Mouse (Mus musculus) midbrain, embryonic 11.5 days (tissue): ENCODE measurements around the gene Rpl14. TPM values are rescaled to one million over a fixed set of nuclear protein-coding genes. Genes with fewer than 3 reads are reported as not detected.

Experiments
- ATAC-seq: fragments of 200-750 bp; cut with Nextera tagmentation; 2 replicates; pipeline ENCODE4 v1.8.0; 2017; ENCODE audit warnings: moderate TSS enrichment, moderate library complexity; ENCODE audit not compliant: low FRiP score
- DNase-seq: peaks from one replicate; pipeline ENCODE4 v3.0.0; 2015; ENCODE audit warnings: low spot score; ENCODE audit errors: missing footprints
- H3K27ac ChIP-seq: fragments of 300-500 bp; sonication (generic); 2 replicates; pipeline ENCODE4 v1.5.1; 2014; ENCODE audit warnings: low read depth, low read length
- H3K27me3 ChIP-seq: fragments of 300-500 bp; sonication (generic); 2 replicates; pipeline ENCODE4 v1.6.1; 2014; ENCODE audit warnings: mild to moderate bottlenecking, low read length, moderate library complexity, mixed read lengths; ENCODE audit not compliant: control insufficient read depth, insufficient read depth
- H3K36me3 ChIP-seq: fragments of 300-500 bp; sonication (generic); 2 replicates; pipeline ENCODE4 v1.6.1; 2014; ENCODE audit warnings: mild to moderate bottlenecking, low read length, moderate library complexity, mixed read lengths; ENCODE audit not compliant: control insufficient read depth, insufficient read depth
- H3K4me1 ChIP-seq: fragments of 300-500 bp; sonication (generic); 2 replicates; pipeline ENCODE4 v1.6.1; 2014; ENCODE audit warnings: low read length; ENCODE audit not compliant: control insufficient read depth, insufficient read depth
- H3K4me2 ChIP-seq: fragments of 300-500 bp; sonication (generic); 2 replicates; pipeline ENCODE4 v1.6.1; 2014; ENCODE audit warnings: mild to moderate bottlenecking, moderate library complexity
- H3K4me3 ChIP-seq: fragments of 300-500 bp; sonication (generic); 2 replicates; pipeline ENCODE4 v1.5.1; 2014; ENCODE audit warnings: low read depth, low read length
- H3K9ac ChIP-seq: fragments of 300-500 bp; sonication (generic); 2 replicates; pipeline ENCODE4 v1.6.1; 2014; ENCODE audit warnings: low read length
- H3K9me3 ChIP-seq: fragments of 300-500 bp; sonication (generic); 2 replicates; pipeline ENCODE4 v1.6.1; 2016; ENCODE audit warnings: low read length; ENCODE audit not compliant: control insufficient read depth
- WGBS: fragments of 180-500 bp; shearing (Covaris S2); extraction: QIAGEN DNeasy Blood & Tissue Kit; methylation state at CpG from one replicate; pipeline ENCODE4 v1.1.7; 2014; 5-methylcytosine and 5-hydroxymethylcytosine counted together
- polyA plus RNA-seq: library from polyadenylated mRNA; unstranded; fragments of >200 nt; fragmentation: Nextera tagmentation; extraction: Ambion mirVana; gene quantifications from 2 replicates; pipeline ENCODE4 v1.2.1, GENCODE M21; 2014

Rpl14 gene
- polyA plus RNA-seq, 1 experiment from 2014 or later, result 871 TPM

DNA sequence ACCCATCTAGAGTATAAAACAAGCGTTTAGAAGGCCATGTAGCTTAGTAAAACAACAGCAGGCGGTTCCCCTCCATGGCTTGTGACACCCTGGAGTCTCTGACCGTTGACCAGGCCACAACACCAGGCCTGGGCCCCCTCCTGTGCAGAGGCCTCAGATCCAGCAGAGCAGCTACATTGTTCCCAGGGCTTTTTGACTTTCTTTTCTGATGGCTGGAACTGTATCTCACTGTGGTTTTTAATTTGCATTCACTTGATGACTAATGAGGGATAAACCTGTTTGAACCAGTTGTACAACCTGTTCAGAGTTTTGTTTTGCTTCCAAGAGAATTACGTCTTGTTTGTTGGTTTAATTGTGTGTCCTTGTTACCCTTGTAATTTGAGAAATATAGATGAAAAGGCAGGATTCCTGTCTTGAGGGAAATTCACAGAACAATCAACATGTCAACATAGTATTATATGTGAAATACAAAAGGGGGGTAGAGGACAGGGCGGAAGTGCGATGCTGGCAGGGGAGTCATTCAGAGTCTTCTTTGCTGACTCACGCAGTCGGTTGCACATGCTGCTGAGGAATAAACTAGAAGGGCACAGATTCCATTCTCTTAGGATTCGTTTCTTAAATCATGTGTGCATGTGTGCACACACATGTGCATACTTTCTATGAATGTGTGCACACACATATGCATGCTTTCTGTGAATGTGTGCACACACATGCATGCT, 22.3 kb downstream of the Rpl14 start:
- Histone ChIP-seq H3K9me3 (no peaks in the 10 kb centered on the region), H3K4me3 (no peak overlapping the region), H3K9ac (no peak overlapping the region), H3K27me3 (no peaks in the 10 kb centered on the region), H3K27ac (no peak overlapping the region), H3K4me1 (no peaks in the 10 kb centered on the region), H3K4me2 (no peak overlapping the region), H3K36me3 (no peaks in the 10 kb centered on the region)
- DNase-seq, result peak; percentile 54
- no peak for ATAC-seq
- 48% methylated on average over 9 of the region's 9 CpGs for WGBS

DNA sequence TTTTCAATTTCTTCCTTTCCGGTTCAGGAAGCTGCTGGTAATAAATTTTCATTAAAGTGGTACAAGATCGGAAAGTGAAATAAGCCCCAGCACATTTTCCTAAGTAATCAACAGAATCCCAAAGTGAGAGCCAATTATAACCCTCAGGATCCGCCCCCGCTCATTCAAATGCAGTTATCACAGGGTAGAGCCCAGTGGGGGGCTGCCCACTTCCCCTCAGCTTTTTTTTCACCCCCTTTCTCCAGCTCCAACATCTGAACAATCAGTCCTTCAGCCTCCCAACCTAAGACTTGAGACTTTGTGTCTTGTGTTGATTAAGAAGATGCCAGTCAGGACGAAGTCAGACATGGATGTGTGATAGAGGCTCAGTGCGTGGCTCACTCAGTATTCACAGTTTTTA, 23.6 kb downstream of the Rpl14 start:
- whole genome bisulfite sequencing, result 62% methylated on average over 6 of the region's 6 CpGs
- ATAC-seq, result no peak
- H3K27ac ChIP-seq, result no peak overlapping the region

DNA sequence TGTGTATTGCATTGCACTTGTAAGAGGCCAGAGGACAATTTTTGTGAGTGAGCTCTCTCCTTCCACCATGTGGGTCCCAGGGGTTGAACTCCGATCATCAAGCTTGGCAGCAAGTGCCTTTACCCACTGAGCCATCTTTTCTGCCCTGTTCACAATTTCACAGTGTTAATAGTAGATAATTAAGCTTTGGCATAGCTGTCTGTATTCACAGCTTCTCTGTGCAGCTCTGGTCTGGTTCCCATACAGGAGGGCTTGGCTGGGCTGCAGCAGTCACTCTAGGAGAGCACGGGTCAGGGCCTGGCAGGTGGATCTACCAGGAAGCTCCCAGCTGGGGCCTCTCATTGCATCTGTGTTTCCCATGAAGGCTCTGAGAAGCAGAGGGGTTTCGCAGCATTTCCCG, 24.1 kb downstream of the Rpl14 start:
- Histone ChIP-seq H3K9ac (no peak overlapping the region), H3K4me2 (no peak overlapping the region), H3K36me3 (no peaks in the 10 kb centered on the region), H3K4me3 (no peak overlapping the region), H3K27me3 (no peaks in the 10 kb centered on the region), H3K9me3 (no peaks in the 10 kb centered on the region), H3K27ac (no peak overlapping the region), H3K4me1 (no peaks in the 10 kb centered on the region)
- DNase-seq (no peak), ATAC-seq (no peak)
- 80% methylated on average over 4 of the region's 4 CpGs for WGBS

More for the DNA sequence above, 23.6 kb downstream of the Rpl14 start:
- Histone ChIP-seq H3K4me2 (no peak overlapping the region), H3K27me3 (no peaks in the 10 kb centered on the region), H3K36me3 (no peaks in the 10 kb centered on the region), H3K9ac (no peak overlapping the region), H3K4me1 (no peaks in the 10 kb centered on the region), H3K4me3 (no peak overlapping the region), H3K9me3 (no peaks in the 10 kb centered on the region)
- DNase-seq, result no peak

DNA sequence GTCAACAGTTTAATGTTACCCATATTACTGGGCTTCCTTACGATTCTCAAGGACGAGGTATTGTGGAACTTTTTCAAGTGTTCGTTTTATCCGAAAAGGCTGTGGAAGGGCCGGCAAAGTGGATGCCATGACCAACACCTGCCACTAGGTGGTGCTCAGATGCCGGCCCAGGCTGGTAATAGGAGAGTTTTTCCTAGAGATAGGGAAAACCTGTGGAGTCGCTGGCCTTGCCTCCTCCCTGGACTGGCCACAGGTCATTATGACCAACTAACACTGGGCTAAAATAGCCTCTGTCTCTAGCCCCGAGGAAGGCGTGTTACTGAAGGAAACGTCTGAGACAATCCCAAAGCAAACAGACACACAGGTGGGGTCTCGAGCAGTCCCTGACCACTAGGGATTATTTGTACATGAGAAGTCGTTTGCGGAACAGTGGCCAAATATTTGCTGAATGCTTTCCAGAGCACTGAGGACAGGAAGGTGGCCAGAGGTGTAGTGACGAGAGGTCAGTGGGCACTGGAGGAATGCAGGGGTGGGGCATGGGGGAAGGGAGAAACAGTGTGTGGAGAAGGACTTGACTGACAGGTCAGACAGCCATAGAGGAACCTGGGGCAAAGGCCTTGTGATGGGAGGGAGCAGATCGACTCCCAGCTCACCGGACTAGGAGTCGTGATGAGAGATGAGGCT, 30.4 kb downstream of the Rpl14 start:
- no peak overlapping the region for H3K4me3 ChIP-seq
- DNase-seq (peak; percentile 99), ATAC-seq (peak; percentile 64)
- no peaks in the 10 kb centered on the region for H3K36me3 ChIP-seq
- no peaks in the 10 kb centered on the region for H3K9me3 ChIP-seq
- no peak overlapping the region for H3K4me2 ChIP-seq
- no peak overlapping the region for H3K9ac ChIP-seq
- peaks cover 21% of the 10 kb centered on the region for H3K4me1 ChIP-seq
- H3K27ac ChIP-seq, result no peak overlapping the region
- no peaks in the 10 kb centered on the region for H3K27me3 ChIP-seq
- WGBS, result 25% methylated on average over 17 of the region's 17 CpGs

DNA sequence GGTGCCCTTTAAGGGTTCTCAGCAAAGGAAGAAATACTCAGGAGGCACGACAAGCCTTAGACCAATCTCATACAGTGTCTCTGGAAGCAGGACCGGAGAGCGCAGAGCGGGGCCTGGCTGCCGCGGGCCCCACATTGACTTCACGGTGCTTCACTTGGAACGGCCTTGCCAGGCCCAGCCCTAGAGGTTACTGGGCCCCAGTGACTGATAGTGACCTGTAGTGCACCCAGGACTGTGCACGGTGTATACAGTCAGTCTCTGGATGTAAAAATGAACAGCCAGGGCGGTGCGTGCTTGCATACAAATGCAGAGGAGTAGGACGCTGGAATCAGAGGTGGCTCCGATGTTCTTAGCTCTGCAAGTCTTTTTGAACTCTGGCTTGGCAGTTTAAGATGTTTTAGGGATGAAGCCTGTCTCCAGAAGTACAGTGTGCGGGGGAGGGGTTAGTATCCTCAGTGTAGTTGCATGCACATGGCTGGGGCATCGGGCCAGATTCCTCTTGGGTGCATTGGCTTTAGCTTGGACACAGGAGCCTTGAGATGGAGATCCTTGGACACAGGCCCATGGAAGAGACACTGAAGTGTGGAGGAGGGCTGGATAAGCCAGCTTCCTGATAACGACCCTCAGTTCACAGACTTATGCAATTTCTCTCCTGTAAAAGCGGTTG, 31.1 kb downstream of the Rpl14 start:
- peak overlapping the region; percentile 24; the same call in 1 of the 2 replicates for H3K4me2 ChIP-seq
- H3K9ac ChIP-seq, result no peak overlapping the region; the same call in none of the 2 replicates
- peaks cover 21% of the 10 kb centered on the region for H3K4me1 ChIP-seq
- H3K4me3 ChIP-seq, result no peak overlapping the region
- H3K27me3 ChIP-seq, result no peaks in the 10 kb centered on the region
- H3K36me3 ChIP-seq, result no peaks in the 10 kb centered on the region
- no peak overlapping the region for H3K27ac ChIP-seq
- peak; percentile 46 for ATAC-seq
- 49% methylated on average over 17 of the region's 17 CpGs for WGBS
- peaks cover under 1% of the 10 kb centered on the region for H3K9me3 ChIP-seq
- no peak for DNase-seq

- WGBS, result 2% methylated on average over 23 of the region's 23 CpGs
- H3K9ac ChIP-seq, result peak overlapping the region; percentile 37
Observed at GRCm38 (mm10) chr9:120602839-120603511, 31.7 kb downstream of the Rpl14 start.

GRCm38 (mm10) chr9:120603512-120603908, 32.3 kb downstream of the Rpl14 start:
- Histone ChIP-seq H3K27me3 (no peaks in the 10 kb centered on the region), H3K9me3 (peaks cover 9% of the 10 kb centered on the region), H3K27ac (no peak overlapping the region), H3K4me2 (peak overlapping the region; percentile 24), H3K4me1 (peaks cover 21% of the 10 kb centered on the region), H3K9ac (peak overlapping the region; percentile 31; the same call in 1 of the 2 replicates), H3K4me3 (no peak overlapping the region), H3K36me3 (no peaks in the 10 kb centered on the region)
- peak; percentile 95 for DNase-seq
- ATAC-seq, result 0 out of 2 replicates have a peak, but pooled peaks have one; percentile 10
- 12% methylated on average over 10 of the region's 10 CpGs for WGBS

More at GRCm38 (mm10) chr9:120602839-120603511, 31.7 kb downstream of the Rpl14 start:
- H3K4me3 ChIP-seq, result no peak overlapping the region
- H3K36me3 ChIP-seq, result no peaks in the 10 kb centered on the region
- ATAC-seq (peak; percentile 91), DNase-seq (peak; percentile 99)
- peaks cover 21% of the 10 kb centered on the region for H3K4me1 ChIP-seq
- peak overlapping the region; percentile 24 for H3K4me2 ChIP-seq
- H3K27me3 ChIP-seq, result no peaks in the 10 kb centered on the region
- H3K27ac ChIP-seq, result 0 out of 2 replicates have a peak overlapping the region, but pooled peaks have one; percentile 30
- H3K9me3 ChIP-seq, result peaks cover 7% of the 10 kb centered on the region

DNA sequence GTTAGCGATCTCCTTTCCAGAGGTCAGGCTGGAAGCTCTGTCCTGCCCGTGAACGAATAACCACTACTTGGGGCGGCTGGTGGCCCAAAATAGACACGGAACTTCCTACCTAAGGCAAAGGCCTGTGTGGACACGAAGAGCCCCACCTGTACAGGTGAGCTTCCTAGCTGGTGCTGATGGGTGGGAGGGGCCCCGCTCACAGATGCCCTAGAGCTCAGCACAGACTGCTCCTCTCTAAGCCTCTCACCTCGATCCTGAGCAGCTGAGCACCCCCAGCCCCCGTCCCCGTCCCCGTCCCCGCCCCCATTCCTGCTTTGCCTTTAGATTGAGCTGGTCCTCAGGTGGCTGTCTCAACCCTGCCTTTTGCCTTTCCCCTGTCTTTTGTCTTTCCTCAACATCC, 32.7 kb downstream of the Rpl14 start:
- Histone ChIP-seq H3K36me3 (no peaks in the 10 kb centered on the region), H3K9ac (no peak overlapping the region), H3K9me3 (peaks cover 9% of the 10 kb centered on the region), H3K27ac (no peak overlapping the region), H3K4me3 (no peak overlapping the region), H3K27me3 (no peaks in the 10 kb centered on the region), H3K4me1 (peaks cover 21% of the 10 kb centered on the region), H3K4me2 (no peak overlapping the region; the same call in 1 of the 2 replicates)
- 23% methylated on average over 12 of the region's 12 CpGs for WGBS
- peak; percentile 87 for DNase-seq
- ATAC-seq, result peak; percentile 5; the same call in 1 of the 2 replicates
